Mouse (Mus musculus): ENCODE measurements around the gene Gm21887.
"Not testable (repeated sequence)": the region's sequence is repeated elsewhere in the genome, so short reads cannot be mapped to it uniquely, and the experiment has no call there.

The Gm21887 gene

DNA sequence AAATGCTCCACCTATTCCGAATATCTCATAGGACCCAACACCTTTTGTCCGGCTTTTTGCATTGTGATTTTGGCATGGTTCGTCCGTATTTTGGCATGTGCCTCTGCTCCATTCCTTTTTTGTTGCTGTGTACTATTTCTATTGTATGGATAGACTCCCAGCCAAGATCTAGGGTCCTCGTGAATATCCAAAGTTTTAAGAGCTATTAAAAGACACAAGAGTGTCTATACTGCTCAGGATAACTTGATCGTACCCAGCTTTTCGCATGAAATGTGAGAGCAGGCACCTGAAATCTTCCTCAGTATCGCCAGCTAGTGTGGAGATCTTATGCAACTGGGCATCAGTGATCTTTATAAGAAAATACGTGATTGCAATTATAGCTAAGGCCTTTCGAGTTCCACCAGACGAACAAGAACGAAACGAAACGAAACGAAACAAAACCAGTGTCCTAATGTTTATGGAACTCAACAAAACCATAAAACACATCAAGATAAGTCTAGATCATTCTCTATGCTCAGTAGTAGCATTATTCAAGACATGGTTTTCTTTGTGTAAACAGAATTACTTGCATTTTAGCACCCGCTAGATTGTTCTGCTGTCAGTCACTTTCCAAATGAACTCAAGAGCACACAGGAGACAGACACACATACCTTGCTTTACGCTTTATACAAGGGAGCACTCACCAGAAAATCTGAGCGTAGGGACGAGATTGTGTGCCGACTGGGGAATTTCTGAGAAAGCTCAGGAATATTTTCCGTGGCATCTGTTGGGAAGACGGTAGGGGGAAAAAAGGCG, 26.7 kb upstream of the Gm21887 start:
- in situ Hi-C loops (cut with MboI, MseI): not testable (repeated sequence)

DNA sequence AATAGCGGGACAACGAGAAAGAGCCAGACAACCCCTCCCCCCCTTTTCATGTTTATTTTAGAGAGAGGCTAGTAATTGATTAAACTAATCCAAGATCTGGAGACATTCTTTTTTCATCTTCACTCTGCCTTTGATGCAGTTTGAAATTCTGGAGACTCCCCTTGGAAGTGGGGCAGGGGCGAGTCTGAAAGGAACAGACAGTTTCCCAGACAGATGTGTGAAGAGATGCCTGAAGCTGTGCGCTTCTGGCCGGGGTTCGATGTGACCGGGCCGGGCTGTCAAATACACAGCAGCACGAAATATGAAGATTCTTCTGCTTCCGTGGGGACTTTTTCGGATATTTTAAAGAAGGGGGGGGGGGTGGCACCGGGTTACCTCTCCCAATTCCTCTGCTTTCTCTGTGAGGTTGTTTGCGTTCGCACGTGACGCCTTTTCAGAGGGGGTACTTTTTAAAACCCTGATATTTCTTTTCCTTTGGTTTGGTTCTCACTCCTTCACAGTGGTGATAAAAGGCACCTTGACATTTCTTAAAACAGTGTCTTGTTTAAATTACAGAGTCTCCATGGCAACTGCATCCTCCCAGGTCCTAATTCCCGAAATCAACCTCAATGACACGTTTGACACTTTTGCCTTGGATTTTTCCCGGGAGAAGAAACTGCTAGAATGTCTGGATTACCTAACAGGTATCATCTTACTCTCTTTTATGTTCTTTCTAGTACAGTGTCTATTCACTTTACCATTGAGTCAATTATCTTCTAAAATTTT, 25.9 kb upstream of the Gm21887 start:
- in situ Hi-C loops (cut with MboI, MseI): not testable (repeated sequence)

DNA sequence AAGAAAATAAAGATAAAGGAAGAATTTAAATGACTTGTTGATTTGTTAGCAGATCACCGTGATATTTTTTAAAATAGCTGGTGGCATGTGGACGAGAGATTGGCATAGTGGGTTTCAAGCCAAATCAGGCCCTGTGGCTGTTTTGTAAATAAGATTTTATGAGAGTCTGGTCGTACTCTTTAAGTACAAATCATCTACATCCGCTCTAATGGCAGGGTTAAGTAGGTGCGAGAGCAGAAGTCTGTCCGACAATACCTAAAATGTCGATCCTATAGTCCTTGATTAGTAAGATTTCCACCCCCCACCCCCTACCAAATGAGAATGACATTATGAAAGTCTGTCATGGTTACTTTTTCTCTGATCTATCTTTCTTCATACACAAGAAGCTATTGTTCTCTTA, 25.1 kb upstream of the Gm21887 start:
- in situ Hi-C loops (cut with MboI, MseI): not testable (repeated sequence)

DNA sequence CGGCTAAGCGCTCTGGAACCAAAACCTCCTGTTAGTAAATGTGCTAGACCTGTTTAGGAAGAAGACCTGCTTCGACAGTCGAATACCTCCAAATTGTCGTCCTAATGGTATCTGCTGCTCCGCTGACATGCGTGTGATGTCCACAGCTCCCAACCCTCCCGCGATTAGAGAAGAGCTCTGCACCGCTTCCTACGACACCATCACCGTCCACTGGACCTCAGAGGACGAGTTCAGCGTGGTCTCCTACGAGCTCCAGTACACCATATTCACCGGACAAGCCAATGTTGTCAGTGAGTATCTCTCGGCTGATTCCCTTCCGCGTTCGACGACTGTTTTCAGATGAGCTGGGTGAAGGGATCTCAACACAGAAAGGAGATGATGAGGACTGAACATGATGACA, 24.6 kb upstream of the Gm21887 start:
- in situ Hi-C loops (cut with MboI, MseI): not testable (repeated sequence)

DNA sequence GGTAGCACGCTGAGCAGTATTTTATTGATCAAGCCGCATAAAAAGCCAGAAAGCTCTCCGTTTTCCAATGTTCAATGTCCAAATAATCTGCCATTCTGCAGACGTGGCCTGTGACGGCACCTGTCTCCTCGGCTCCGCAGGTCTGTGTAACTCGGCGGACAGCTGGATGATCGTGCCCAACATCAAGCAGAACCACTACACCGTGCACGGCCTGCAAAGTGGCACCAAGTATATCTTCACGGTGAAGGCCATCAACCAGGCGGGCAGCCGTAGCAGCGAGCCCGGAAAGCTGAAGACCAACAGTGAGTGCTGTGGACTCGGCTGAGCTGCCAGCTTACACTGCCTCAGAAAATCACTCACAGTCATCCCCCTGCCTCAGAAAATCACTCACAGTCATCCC, 23.7 kb upstream of the Gm21887 start:
- in situ Hi-C loops (cut with MboI, MseI): not testable (repeated sequence)

DNA sequence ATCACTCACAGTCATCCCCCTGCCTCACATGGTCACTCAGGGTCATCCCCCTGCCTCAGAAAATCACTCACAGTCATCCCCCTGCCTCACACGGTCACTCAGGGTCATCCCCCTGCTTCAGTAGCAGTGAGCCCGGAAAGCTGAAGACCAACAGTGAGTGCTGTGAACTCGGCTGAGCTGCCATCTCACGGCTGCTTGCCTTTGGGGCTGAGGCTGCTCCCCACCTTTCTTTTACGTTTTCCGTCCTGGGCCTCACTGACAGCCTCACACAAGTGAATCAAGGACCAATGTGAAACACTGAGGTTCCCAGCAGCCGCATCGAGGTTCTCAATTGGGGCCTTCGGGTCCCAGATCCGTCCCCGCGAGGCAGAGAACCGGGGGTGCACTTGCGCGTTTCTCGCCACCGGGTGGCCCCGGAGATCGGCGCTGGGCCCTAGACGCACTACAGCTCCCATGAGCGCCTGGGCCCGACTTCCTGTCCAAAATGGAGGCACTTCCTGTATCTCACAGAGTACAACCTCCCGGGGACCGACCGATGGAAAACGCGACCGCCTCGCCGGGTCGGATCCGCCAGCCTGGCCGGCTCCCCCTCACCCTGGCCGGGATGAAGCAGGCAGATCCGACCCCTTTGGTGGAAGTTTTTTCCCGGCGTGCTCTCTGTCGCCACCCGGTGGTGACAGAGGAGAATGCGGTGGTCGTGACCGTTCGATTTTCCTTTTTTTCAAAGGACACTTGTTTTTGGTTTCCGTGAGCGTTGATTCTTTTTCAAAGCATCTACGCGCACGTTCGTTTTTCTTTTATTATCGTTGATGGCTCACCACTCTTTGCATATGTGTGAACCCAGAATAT, 22.7 kb upstream of the Gm21887 start:
- in situ Hi-C loops (cut with MboI, MseI): not testable (repeated sequence)

DNA sequence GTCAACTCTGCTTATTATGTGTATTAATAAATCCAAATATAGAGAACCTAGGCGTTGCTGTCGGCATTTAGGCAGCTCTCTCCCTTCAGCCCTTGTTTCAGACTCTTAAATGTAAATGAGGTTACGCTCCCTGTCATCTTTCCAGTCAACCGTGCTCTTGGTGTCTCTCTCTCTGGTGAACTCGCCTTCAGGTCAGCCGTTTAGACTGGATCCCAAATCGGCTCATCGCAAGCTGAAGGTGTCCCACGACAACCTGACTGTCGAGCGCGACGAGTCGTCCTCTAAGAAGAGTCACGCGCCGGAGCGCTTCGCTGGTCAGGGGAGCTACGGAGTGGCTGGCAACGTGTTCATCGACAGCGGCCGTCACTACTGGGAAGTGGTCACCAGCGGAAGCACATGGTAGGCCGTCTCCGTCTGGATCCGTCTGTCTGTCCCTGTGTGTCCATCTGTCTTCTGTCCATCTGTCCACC, 22.1 kb upstream of the Gm21887 start:
- in situ Hi-C loops (cut with MboI, MseI): not testable (repeated sequence)

DNA sequence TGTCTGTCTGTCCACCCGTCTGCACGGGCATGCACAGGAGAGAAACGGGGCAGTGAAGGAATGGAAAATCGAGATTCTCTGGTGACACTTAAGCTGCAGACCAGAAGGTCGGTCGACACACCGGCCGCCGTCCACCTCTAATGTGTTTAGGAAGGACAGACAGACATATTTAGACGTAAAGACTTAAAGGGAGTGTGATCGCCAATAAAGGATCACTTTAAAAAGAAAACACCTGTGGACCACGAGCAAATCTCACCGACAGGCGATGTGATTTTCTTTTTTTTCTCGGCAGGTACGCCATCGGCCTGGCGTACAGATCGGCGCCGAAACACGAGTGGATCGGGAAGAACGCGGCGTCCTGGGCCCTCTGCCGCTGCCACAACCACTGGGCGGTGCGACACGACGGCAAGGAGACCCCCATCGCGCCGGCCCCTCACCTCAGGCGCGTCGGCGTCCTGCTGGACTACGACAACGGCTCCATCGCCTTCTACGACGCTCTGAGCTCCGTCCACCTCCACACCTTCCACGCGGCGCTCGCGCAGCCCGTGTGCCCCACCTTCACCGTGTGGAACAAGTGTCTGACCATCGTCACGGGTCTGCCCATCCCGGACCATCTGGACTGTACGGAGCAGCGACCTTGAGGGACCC, 20.8 kb upstream of the Gm21887 start:
- in situ Hi-C loops (cut with MboI, MseI): not testable (repeated sequence)

DNA sequence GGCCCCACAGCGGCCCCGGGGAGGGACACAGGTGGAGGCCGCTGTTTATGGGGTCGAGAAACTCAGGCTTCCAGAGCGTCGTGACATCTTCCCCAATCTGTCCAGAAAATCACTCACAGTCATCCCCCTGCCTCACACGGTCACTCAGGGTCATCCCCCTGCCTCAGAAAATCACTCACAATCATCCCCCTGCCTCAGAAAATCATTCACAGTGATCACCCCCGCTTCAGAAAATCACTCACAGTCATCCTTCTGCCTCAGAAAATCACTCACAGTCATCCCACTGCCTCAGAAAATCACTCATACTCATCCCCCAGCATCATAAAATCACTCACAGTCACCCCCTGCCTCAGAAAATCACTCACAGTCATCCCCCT, 20.3 kb upstream of the Gm21887 start:
- in situ Hi-C loops (cut with MboI, MseI): not testable (repeated sequence)

DNA sequence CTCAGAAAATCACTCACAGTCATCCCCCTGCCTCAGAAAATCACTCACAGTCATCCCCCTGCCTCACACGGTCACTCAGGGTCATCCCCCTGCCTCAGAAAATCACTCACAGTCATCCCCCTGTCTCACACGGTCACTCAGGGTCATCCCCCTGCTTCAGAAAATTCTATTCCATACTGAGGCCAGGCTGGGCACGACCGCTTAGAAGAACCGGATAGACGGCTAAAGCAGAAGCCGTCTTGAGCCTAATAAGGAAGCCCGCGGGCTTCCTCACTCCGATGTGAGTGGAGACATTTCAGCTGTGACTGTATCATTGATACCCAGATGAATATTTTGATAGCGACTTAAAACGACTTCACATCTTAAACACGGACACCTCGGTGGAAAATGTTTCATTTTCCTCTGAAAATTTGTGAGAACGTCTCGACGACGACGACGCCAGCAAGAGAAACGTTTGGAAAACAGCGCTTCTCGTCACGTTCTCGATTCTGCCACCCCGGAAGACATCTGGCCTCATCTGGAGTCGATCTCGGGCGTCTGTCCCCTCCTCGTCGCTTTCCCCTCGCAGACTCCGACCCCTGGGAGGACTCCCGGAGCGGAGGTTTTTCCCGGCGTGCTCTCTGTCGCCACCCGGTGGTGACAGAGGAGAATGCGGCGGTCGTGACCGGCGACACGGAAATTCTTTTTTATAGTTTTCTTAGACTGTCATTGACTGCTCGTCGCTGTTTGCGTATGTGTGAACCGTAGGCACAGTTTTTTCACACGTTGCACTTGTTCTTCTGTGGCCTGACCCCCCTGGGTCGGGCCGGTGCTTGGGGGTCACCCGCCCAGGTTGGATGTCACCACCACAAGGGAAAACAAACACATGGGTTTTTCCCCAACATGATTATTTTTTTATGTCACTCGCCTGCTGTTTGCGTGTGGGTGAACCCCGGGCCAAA, 19.5 kb upstream of the Gm21887 start:
- in situ Hi-C loops (cut with MboI, MseI): loop anchor here (5.0 kb wide), 1 partner anchor 682 kb away; the partner anchor contains the start of gene Asmt

DNA sequence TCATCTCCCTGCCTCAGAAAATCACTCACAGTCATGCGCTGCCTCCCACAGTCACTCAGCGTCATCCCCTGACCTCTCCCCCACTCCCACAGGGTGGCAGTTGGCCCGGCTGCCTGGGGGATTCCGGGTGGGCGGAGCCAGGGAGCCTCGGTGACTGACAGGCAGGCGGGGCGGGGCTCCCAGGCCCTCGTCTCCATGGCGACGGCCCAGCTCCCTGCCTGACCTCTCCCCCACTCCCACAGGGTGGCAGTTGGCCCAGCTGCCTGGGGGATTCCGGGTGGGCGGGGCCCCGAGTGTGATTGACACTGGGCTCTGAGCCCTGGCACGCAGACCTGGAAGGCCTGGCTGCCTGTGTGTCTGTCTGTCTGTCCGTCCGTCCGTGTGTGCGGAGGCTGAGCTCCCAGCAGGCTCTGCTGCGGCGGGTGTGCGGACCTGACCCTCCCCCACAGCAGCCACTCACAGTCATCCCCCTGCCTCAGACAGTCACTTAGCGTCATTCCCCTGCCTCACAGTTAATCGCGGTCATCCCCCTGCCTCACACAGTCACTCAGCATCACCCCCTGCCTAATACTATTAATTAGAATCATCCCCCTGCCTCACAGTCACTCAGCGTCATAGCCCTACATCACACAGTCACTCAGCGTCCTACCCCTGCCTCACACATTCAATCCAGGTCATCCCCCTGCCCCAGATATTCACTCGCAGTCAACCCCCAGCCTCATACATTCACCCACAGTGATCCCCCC, 18.2 kb upstream of the Gm21887 start:
- in situ Hi-C loops (cut with MboI, MseI): loop anchor here (5.0 kb wide), 1 partner anchor 681 kb away; the partner anchor contains the start of gene Asmt

DNA sequence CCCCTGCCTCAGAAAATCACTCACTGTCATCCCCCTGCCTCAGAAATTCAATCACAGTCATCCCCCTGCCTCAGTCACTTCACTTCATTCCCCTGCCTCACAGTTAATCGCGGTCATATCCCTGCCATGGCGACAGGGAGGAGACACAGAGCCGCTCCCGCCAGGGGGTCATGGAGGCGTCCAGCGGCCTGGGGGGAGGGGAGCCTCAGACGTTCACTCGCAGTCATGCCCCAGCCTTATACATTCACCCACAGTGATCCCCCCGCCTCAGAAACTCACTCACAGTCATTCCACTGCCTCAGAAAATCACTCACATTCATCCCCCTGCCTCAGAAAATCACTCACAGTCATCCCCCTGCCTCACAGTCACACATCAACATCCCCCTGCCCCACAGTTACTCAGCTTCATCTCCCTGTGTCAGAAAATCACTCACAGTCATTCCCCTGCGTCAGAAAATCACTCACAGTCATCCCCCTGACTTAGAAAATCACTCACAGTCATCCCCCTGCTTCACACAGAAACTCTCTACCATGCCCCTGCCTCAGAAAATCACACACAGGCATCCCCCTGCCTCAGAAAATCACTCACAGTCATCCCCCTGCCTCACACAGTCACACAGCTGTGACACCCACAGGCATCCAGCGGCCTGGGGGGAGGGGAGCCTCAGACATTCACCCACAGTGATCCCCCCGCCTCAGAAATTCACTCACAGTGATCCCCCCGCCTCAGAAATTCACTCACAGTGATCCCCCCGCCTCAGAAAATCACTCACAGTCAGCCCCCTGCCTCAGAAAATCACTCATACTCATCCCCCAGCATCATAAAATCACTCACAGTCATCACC, 17.2 kb upstream of the Gm21887 start:
- in situ Hi-C loops (cut with MboI, MseI): loop anchor here (5.0 kb wide), 1 partner anchor 680 kb away; the partner anchor contains the start of gene Asmt

DNA sequence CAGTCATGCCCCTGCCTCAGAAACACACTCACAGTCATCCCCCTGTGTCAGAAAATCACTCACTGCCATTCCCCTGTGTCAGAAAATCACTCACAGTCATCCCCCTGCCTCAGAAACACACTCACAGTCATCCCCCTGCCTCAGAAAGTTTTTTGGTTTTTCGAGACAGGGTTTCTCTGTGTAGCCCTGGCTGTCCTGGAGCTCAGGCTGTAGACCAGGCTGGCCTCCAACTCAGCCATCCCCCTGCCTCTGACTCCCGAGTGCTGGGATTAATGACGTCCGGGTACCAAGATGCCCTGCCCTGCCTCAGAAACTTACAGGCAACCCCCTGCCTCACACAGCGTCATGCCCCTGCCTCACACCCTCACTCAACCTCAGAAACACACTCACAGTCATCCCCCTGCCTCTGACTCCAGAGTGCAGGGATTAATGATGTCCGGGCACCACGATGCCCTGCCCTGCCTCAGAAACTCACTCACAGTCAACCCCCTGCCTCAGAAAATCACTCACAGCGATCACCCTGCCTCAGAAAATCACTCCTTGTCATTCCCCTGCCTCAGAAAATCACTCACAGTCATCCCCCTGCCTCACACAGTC, 16.4 kb upstream of the Gm21887 start:
- in situ Hi-C loops (cut with MboI, MseI): loop anchor here (5.0 kb wide), 1 partner anchor 679 kb away; the partner anchor contains the start of gene Asmt

DNA sequence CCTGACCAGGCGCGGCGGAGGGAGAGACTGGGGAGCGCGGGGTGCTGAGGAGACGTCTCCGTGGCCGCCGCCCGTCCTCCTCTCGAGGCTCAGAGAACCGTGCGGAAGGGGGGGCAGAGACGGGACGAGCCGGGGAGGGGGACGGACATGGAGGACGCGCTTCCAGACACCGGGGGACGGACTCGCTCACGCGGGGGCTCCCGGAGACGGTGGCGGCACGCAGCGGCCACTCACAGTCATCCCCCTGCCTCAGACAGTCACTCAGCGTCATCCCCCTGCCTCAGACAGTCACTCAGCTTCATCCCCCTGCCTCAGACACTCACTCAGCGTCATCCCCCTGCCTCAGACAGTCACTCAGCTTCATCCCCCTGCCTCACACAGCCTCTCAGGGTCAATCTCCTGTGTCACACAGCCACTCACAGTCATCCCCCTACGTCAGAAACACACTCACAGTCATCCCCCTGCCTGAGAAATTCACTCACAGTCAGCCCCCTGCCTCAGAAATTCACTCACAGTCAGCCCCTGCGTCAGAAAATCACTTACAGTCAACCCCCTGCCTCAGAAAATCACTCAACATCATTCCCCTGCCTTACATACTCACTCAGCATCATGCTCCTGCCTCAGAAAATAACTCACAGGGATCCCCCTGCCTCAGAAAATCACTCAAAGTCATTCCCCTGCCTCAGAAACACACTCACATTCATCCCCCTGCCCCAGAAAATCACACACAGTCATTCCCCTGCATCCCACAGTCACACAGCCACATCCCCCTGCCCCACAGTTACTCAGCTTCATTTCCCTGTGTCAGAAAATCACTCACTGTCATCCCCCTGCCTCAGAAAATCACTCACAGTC, 15.2 kb upstream of the Gm21887 start:
- in situ Hi-C loops (cut with MboI, MseI): loop anchor here (5.0 kb wide), 1 partner anchor 678 kb away; the partner anchor contains the start of gene Asmt

DNA sequence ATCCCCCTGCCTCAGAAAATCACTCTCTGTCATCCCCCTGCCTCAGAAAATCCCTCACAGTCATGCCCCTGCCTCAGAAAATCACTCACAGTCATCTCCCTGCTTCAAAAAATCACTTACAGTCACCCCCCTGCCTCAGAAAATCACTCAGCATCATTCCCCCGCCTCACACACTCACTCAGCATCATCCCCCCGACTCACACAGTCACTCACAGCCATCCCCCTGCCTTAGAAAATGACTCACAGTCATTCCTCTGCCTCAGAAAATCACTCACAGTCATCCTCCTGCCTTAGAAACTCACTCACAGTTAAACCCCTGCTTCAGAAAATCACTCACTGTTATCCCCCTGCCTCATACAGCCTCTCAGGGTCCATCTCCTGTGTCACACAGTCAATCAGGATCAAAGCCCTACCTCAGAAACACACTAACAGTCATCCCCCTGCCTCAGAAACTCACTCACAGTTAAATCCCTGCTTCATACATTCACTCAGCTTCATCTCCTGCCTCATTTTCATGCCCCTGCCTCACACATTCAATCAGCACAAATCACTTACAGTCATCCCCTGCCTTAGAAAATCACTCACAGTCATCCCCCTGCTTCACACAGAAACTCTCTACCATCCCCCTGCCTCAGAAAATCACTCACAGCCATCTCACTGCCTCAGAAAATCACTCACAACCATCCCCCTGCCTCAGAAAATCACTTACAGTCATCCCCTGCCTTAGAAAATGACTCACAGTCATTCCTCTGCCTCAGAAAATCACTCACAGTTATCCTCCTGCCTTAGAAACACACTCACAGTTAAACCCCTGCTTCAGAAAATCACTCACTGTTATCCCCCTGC, 14.4 kb upstream of the Gm21887 start:
- in situ Hi-C loops (cut with MboI, MseI): loop anchor here (5.0 kb wide), 1 partner anchor 677 kb away; the partner anchor contains the start of gene Asmt

Data from T-helper 2 cell (primary cell).